Mouse (Mus musculus): ENCODE measurements around the gene Selenop.

DNA sequence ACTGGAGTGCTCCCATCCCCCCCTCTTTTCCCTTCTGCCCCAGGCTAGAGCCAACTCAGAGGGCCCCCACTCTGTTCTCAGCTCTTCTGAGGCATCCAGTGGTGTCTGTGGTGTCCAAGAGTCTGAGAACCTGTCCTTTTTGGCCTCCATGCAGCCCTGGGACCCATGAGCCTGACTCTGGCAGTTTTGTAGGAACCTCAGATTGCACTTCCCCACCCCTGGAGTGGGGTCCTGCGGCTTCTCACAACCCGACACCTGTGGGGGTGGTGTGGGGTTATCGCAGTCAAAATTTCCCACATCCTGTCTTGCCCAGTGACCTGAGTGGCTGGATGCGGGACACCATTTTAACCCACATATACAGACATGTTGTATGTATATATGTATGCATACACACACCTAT lies 4.1 kb upstream of the Selenop start:
- TF ChIP-seq CTCF (IDR thresholded peaks at IDR 0.05; ENCODE audit: control insufficient read depth, insufficient read depth, insufficient read length) (no peak), MYOG (IDR thresholded peaks at IDR 0.05; ENCODE audit: control insufficient read depth, extremely low read depth, insufficient read length) (no peak), MAX (IDR thresholded peaks at IDR 0.05) (no peak), FOSL1 (IDR thresholded peaks at IDR 0.05; ENCODE audit: insufficient read depth, low read length, poor library complexity, severe bottlenecking) (no peak), MYOD1 (IDR thresholded peaks at IDR 0.05; ENCODE audit: control insufficient read depth, insufficient read length, low read depth) (no peak), CEBPB (IDR thresholded peaks at IDR 0.05; ENCODE audit: low read depth) (no peak), USF1 (IDR thresholded peaks at IDR 0.05; ENCODE audit: low read depth) (no peak)
